Mouse (Mus musculus) stomach, embryonic 15.5 days (tissue): Measurements from ENCODE around the gene Zkscan2. TPM values are rescaled to one million over a fixed set of nuclear protein-coding genes. Genes with fewer than 3 reads are reported as not detected.
A peak's percentile ranks its signal among the peaks of the same experiment; 100 is the strongest.

ENCODE experiments used
- ATAC-seq: fragments of 200-750 bp; cut with Nextera tagmentation; 2 replicates; pipeline ENCODE4 v1.8.0; 2017; ENCODE audit warnings: low read depth, moderate number of reproducible peaks, moderate TSS enrichment; ENCODE audit not compliant: insufficient read depth, low FRiP score
- H3K27ac ChIP-seq: fragments of 300-500 bp; sonication (generic); 2 replicates; pipeline ENCODE4 v1.5.1; 2015; ENCODE audit warnings: mild to moderate bottlenecking, inconsistent platforms
- H3K27me3 ChIP-seq: fragments of 300-500 bp; sonication (generic); replicated peaks from 2 replicates; pipeline ENCODE4 v1.6.1; 2015; ENCODE audit warnings: inconsistent platforms
- H3K36me3 ChIP-seq: fragments of 300-500 bp; sonication (generic); 2 replicates; pipeline ENCODE4 v1.6.1; 2015; ENCODE audit warnings: inconsistent platforms
- H3K4me1 ChIP-seq: fragments of 300-500 bp; sonication (generic); 2 replicates; pipeline ENCODE4 v1.6.1; 2015; ENCODE audit warnings: inconsistent platforms
- H3K4me2 ChIP-seq: fragments of 300-500 bp; sonication (generic); 2 replicates; pipeline ENCODE4 v1.6.1; 2015; ENCODE audit warnings: mild to moderate bottlenecking, inconsistent platforms
- H3K4me3 ChIP-seq: fragments of 300-500 bp; sonication (generic); replicated peaks from 2 replicates; pipeline ENCODE4 v1.5.1; 2015; ENCODE audit warnings: inconsistent platforms
- H3K9ac ChIP-seq: fragments of 300-500 bp; sonication (generic); 2 replicates; pipeline ENCODE4 v1.6.1; 2015; ENCODE audit warnings: inconsistent platforms
- H3K9me3 ChIP-seq: fragments of 300-500 bp; sonication (generic); 2 replicates; pipeline ENCODE4 v1.6.1; 2016; ENCODE audit warnings: inconsistent platforms
- WGBS: fragments of 180-500 bp; shearing (Covaris S2); methylation state at CpG from one replicate; pipeline ENCODE4 v1.1.7; 2015; 5-methylcytosine and 5-hydroxymethylcytosine counted together
- polyA plus RNA-seq: library from polyadenylated mRNA; unstranded; fragments of >200 nt; fragmentation: Nextera tagmentation; extraction: Ambion mirVana; gene quantifications from 2 replicates; pipeline ENCODE4 v1.2.1, GENCODE M21; 2015

Gene Zkscan2
- polyA plus RNA-seq, 1 experiment from 2014 or later: 2.3 TPM

DNA sequence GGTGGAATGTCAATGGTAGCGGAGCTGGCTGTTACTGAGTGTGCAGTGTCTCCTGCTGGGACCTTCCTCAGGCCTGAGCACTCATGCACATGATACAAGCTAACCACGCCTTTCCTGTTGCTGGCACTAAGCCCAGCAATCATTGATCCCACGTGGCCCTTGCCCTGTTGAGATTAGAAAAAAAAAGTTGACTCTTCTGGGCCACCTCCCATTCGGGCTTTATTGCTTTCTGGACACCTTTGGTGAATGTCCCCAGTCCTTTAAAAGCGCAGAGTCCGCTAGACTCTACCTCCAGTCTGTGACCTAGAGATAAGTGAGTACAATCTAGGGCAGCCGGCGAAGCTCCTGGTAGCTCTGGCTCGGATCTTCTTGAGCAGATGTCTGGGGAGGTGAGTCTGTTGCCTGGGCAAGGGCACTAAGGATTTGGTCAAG lies 38.2 kb downstream of the Zkscan2 start, which contains the start of gene Aqp8:
TSS of gene Aqp8 (plus strand) at position 222 of the 432 bp plus-strand sequence.
- peak within 1 kb of the TSS; percentile 14; the same call in 1 of the 2 replicates for H3K4me3 ChIP-seq
- WGBS: 60% methylated on average over 9 of the region's 9 CpGs

DNA sequence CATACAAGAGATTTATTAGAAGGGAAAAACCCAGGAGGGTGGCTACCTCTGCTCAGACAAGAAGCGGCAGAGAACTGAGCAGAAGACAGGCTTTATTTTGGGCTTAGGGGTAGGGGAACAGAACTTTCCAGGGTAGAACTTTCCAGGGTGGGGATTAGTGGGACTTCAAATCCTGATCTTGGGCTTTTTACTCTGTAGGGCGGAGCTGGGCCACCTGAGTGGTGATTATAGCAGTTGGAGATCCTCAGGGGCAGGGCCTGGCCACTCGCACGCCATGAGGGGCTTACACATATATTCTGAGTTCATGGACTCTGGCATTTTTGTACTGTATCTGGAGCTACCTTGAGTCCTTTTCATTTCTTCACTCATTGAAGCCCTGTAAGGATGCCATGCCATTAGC lies 38.9 kb downstream of the Zkscan2 start:
- Histone ChIP-seq H3K27me3 (no peaks in the 10 kb centered on the region), H3K4me1 (no peaks in the 10 kb centered on the region), H3K4me3 (no peak overlapping the region), H3K36me3 (no peaks in the 10 kb centered on the region), H3K4me2 (no peak overlapping the region), H3K9ac (no peak overlapping the region), H3K27ac (no peak overlapping the region), H3K9me3 (no peaks in the 10 kb centered on the region)
- ATAC-seq: no peak
- 77% methylated on average over 4 of the region's 4 CpGs for WGBS

More for the DNA sequence above, 38.2 kb downstream of the Zkscan2 start, which contains the start of gene Aqp8:
- H3K27ac ChIP-seq: no peak within 1 kb of the TSS
- ATAC-seq: peak; percentile 86
- H3K9me3 ChIP-seq: no peaks in the 10 kb centered on the region
- H3K4me2 ChIP-seq: no peak within 1 kb of the TSS
- no peaks in the 10 kb centered on the region for H3K36me3 ChIP-seq
- no peak within 1 kb of the TSS for H3K9ac ChIP-seq
- H3K27me3 ChIP-seq: no peaks in the 10 kb centered on the region
- no peaks in the 10 kb centered on the region for H3K4me1 ChIP-seq

GRCm38 (mm10) chr7:123459247-123459646 lies 41.0 kb downstream of the Zkscan2 start:
- Histone ChIP-seq H3K9ac (no peak overlapping the region), H3K36me3 (no peaks in the 10 kb centered on the region), H3K4me3 (no peak overlapping the region), H3K27ac (no peak overlapping the region), H3K27me3 (no peaks in the 10 kb centered on the region), H3K4me2 (no peak overlapping the region), H3K9me3 (no peaks in the 10 kb centered on the region), H3K4me1 (no peaks in the 10 kb centered on the region)
- peak; percentile 10; the same call in 1 of the 2 replicates for ATAC-seq
- WGBS: 70% methylated on average over 4 of the region's 4 CpGs

DNA sequence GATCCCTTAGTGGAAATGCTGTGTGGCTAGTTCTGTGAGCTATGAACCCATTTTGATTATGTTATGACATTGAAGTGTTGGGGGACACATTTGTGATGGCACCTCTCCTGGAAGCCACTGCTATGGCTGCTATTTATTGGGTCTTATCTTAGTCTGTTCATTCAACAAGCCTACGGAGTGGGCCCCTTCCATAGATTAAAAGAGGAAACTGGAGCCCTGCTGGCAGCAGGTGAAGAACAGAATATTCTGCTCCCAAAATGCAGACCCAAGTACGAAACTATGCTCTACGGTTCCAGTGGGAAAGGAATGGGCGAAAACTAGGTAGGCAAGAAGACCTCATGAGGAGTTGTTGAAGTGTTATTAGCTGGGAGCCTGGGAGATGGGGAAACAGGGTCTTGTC lies 41.9 kb downstream of the Zkscan2 start:
- no peak for ATAC-seq
- H3K9ac ChIP-seq: no peak overlapping the region
- 91% methylated on average over 4 of the region's 4 CpGs for WGBS
- H3K4me1 ChIP-seq: no peaks in the 10 kb centered on the region
- H3K27ac ChIP-seq: no peak overlapping the region
- H3K36me3 ChIP-seq: no peaks in the 10 kb centered on the region
- no peaks in the 10 kb centered on the region for H3K27me3 ChIP-seq
- H3K4me3 ChIP-seq: no peak overlapping the region
- no peaks in the 10 kb centered on the region for H3K9me3 ChIP-seq
- no peak overlapping the region for H3K4me2 ChIP-seq

GRCm38 (mm10) chr7:123455088-123455487 lies 45.2 kb downstream of the Zkscan2 start:
- WGBS: 94% methylated on average over 3 of the region's 3 CpGs
- Histone ChIP-seq H3K9me3 (no peaks in the 10 kb centered on the region), H3K9ac (no peak overlapping the region), H3K4me1 (no peaks in the 10 kb centered on the region), H3K27me3 (no peaks in the 10 kb centered on the region), H3K4me2 (no peak overlapping the region), H3K36me3 (no peaks in the 10 kb centered on the region), H3K27ac (no peak overlapping the region), H3K4me3 (no peak overlapping the region)
- ATAC-seq: no peak

GRCm38 (mm10) chr7:123453066-123453465 lies 47.2 kb downstream of the Zkscan2 start:
- H3K36me3 ChIP-seq: no peaks in the 10 kb centered on the region
- no peaks in the 10 kb centered on the region for H3K9me3 ChIP-seq
- no peak overlapping the region for H3K4me2 ChIP-seq
- WGBS: 71% methylated on average over 8 of the region's 8 CpGs
- no peak overlapping the region for H3K27ac ChIP-seq
- ATAC-seq: no peak
- no peak overlapping the region for H3K4me3 ChIP-seq
- H3K9ac ChIP-seq: no peak overlapping the region
- H3K27me3 ChIP-seq: no peaks in the 10 kb centered on the region
- no peaks in the 10 kb centered on the region for H3K4me1 ChIP-seq

GRCm38 (mm10) chr7:123452551-123452950 lies 47.7 kb downstream of the Zkscan2 start:
- Histone ChIP-seq H3K27me3 (no peaks in the 10 kb centered on the region), H3K36me3 (no peaks in the 10 kb centered on the region), H3K4me3 (no peak overlapping the region), H3K9ac (no peak overlapping the region), H3K4me1 (no peaks in the 10 kb centered on the region), H3K9me3 (no peaks in the 10 kb centered on the region), H3K27ac (no peak overlapping the region), H3K4me2 (no peak overlapping the region)
- no peak for ATAC-seq
- WGBS: 49% methylated on average over 6 of the region's 6 CpGs

DNA sequence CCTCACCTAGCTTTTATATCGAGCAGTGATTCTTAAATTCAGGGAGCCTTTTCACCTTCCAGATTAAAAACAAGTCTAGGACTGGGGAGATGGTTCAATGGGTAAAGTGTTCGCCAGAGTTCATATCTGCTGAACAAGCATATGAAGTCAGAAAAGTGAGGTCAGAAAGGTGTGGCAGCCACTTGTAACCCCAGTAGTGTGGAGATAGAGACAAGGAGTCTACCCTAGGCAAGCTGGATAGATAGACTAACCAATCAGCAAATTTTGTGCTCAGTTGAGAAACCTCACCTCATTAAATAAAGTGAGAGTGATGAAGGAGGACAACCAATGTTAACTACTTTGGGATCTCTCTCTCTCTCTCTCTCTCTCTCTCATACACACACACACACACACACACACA lies 49.7 kb downstream of the Zkscan2 start:
- no peak overlapping the region for H3K4me3 ChIP-seq
- H3K27ac ChIP-seq: no peak overlapping the region
- no peak overlapping the region for H3K4me2 ChIP-seq
- H3K36me3 ChIP-seq: no peaks in the 10 kb centered on the region
- H3K9me3 ChIP-seq: no peaks in the 10 kb centered on the region
- H3K4me1 ChIP-seq: no peaks in the 10 kb centered on the region
- no peaks in the 10 kb centered on the region for H3K27me3 ChIP-seq
- H3K9ac ChIP-seq: no peak overlapping the region
- no peak for ATAC-seq
- 83% methylated on average over 2 of the region's 2 CpGs for WGBS

GRCm38 (mm10) chr7:123449676-123450075 lies 50.6 kb downstream of the Zkscan2 start:
- Histone ChIP-seq H3K27me3 (no peaks in the 10 kb centered on the region), H3K4me3 (no peak overlapping the region), H3K36me3 (no peaks in the 10 kb centered on the region), H3K9ac (no peak overlapping the region), H3K27ac (no peak overlapping the region), H3K4me2 (no peak overlapping the region), H3K9me3 (no peaks in the 10 kb centered on the region), H3K4me1 (no peaks in the 10 kb centered on the region)
- ATAC-seq: no peak
- WGBS: 71% methylated on average over 10 of the region's 10 CpGs

GRCm38 (mm10) chr7:123448794-123449193 lies 51.5 kb downstream of the Zkscan2 start:
- ATAC-seq: no peak
- no peak overlapping the region for H3K9ac ChIP-seq
- no peaks in the 10 kb centered on the region for H3K36me3 ChIP-seq
- no peaks in the 10 kb centered on the region for H3K27me3 ChIP-seq
- H3K27ac ChIP-seq: no peak overlapping the region
- no peaks in the 10 kb centered on the region for H3K9me3 ChIP-seq
- no peak overlapping the region for H3K4me3 ChIP-seq
- WGBS: 90% methylated on average over 2 of the region's 2 CpGs
- no peak overlapping the region for H3K4me2 ChIP-seq
- no peaks in the 10 kb centered on the region for H3K4me1 ChIP-seq

DNA sequence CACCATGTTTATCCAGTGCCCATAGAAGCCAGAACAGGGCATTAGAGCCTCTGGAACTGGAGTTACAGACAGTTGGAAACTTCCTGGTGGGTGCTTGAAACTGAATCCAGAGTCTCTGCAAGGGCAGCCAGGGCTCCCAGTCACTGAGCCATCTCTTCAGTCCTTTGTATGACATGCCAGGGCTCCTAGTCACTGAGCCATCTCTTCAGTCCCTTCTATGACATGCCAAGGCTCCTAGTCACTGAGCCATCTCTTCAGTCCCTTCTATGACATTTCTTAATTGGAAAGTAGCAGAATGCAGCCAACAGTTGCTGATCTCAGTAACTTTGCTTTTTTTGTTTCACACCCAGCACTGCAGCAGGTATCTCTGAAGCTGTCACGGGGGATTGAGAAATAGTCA lies 58.2 kb downstream of the Zkscan2 start:
- Histone ChIP-seq H3K4me2 (no peak overlapping the region), H3K9ac (no peak overlapping the region), H3K36me3 (no peaks in the 10 kb centered on the region), H3K9me3 (no peaks in the 10 kb centered on the region), H3K4me1 (no peaks in the 10 kb centered on the region), H3K27me3 (no peaks in the 10 kb centered on the region), H3K27ac (no peak overlapping the region), H3K4me3 (no peak overlapping the region)
- ATAC-seq: no peak
- WGBS: 61% methylated on average over 1 of the region's 1 CpGs

- Histone ChIP-seq H3K4me2 (no peak overlapping the region), H3K36me3 (no peaks in the 10 kb centered on the region), H3K9me3 (no peaks in the 10 kb centered on the region), H3K27ac (no peak overlapping the region), H3K4me3 (no peak overlapping the region), H3K27me3 (no peaks in the 10 kb centered on the region), H3K4me1 (no peaks in the 10 kb centered on the region), H3K9ac (no peak overlapping the region)
- 69% methylated on average over 4 of the region's 4 CpGs for WGBS
- ATAC-seq: no peak
Observed at GRCm38 (mm10) chr7:123431206-123431605, 69.0 kb downstream of the Zkscan2 start.

DNA sequence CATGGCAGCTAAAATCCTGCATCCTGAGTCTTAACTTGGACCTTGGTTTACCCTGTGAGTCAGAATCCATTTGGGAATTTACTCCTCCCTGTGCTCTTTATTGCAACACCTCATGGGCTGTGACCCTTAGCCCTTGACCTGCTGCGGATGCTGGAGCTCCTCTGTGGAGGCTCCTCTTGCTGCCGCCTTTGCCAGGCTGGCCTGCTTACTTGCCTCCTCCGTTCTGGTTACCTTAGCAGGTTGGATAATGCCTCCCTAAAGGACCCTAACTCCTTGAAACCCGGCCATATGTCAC lies 69.9 kb downstream of the Zkscan2 start:
- H3K9me3 ChIP-seq: no peaks in the 10 kb centered on the region
- no peaks in the 10 kb centered on the region for H3K4me1 ChIP-seq
- ATAC-seq: no peak
- no peak overlapping the region for H3K4me3 ChIP-seq
- no peak overlapping the region for H3K9ac ChIP-seq
- H3K27me3 ChIP-seq: no peaks in the 10 kb centered on the region
- WGBS: 69% methylated on average over 4 of the region's 4 CpGs
- H3K27ac ChIP-seq: no peak overlapping the region
- H3K4me2 ChIP-seq: no peak overlapping the region
- no peaks in the 10 kb centered on the region for H3K36me3 ChIP-seq
